Mouse (Mus musculus): Measurements from ENCODE around the gene Ankdd1a.

DNA sequence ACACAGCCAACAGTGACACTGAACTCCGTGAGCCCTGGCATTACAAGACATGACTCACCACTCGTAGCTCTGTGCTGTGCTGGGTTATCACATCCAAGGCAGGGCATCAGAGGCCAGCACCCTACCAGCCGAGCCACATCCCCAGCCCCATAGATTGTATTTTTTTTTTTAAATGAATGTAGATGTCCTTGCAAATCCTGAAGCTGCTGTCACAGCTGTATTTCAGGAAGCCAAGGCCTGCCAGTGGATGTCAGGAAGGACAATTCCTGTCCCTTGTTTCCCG, 26.4 kb upstream of the Ankdd1a start:
- TF ChIP-seq ZMIZ1 (IDR thresholded peaks at IDR 0.05; ENCODE audit: low read depth, low read length): no peak
- TF ChIP-seq POLR2A (IDR thresholded peaks at IDR 0.05; ENCODE audit: low read depth, low read length): no peak
- TF ChIP-seq CTCF (conservative IDR thresholded peaks at IDR 0.05 in 1 of 2, IDR thresholded peaks at IDR 0.05 in 1 of 2; ENCODE audit: low read depth in 2 of 2, low read length in 2 of 2): no peak

All from CH12.LX (cell line).